In the genomic region with DNA sequence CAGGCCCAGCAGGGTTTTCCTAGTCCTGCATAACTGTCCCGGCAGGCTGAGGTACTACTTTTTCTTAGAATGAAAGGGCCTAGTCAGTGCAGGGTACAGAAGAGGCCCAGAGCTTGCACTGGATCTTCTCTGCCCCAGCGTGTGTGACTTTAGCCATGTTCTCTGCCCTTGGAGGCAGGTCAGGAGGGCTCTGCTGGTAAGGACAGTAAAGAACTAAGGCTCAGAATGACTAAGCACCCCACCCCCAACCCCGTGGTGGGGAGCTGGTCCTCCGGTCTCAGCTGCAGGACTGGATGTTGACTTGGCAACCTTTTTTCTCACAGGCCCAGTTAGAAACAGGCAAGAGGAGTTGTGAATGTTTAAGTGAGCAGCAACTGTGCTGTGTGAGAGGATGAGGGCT, we compare ENCODE assay signal across 26 mouse cellular contexts. TPM values are rescaled to one million over a fixed set of nuclear protein-coding genes. Genes with fewer than 3 reads are reported as not detected.
A peak's percentile ranks its signal among the peaks of the same experiment; 100 is the strongest.
DNase-seq lines count a peak whose midpoint lies in the region; ATAC-seq and TF ChIP-seq lines count a peak whose summit lies in the region.
"Had no signal": no experiment of that assay in that cellular context is flagged by ENCODE, and none has a peak within 500 bp of the region (broad histone marks: within the 10 kb centered on the region; RNA-seq: fewer than 3 reads in every experiment).

No protein-coding gene starts in this region.

- H3K27me3 ChIP-seq in forebrain, embryonic 10.5 days (ENCODE audit: poor library complexity, severe bottlenecking): peaks cover 11% of the 10 kb centered on the region; the same call in 1 of the 2 replicates
- no peaks in the 10 kb centered on the region for H3K27me3 ChIP-seq in forebrain, embryonic 13.5 days
- H3K27me3 ChIP-seq in heart, embryonic 15.5 days: peaks cover 8% of the 10 kb centered on the region; the same call in 1 of the 2 replicates
- H3K27me3 ChIP-seq in E14TG2a.4 (ENCODE audit: insufficient read depth, low read length): no peaks in the 10 kb centered on the region
- peaks cover 9% of the 10 kb centered on the region; the same call in 1 of the 2 replicates for H3K27me3 ChIP-seq in embryonic facial prominence, embryonic 13.5 days

- H3K27ac ChIP-seq in forebrain, embryonic 10.5 days: peak overlapping the region; percentile 56; the same call in 1 of the 2 replicates
- H3K27ac ChIP-seq in forebrain, embryonic 13.5 days: no peak overlapping the region
- no peak overlapping the region for H3K27ac ChIP-seq in heart, embryonic 15.5 days
- no peak overlapping the region for H3K27ac ChIP-seq in embryonic facial prominence, embryonic 13.5 days
- H3K27ac ChIP-seq: limb, embryonic 13.5 days; liver, embryonic 12.5 days had no signal

- no peaks in the 10 kb centered on the region for H3K36me3 ChIP-seq in forebrain, embryonic 10.5 days (replicated peaks)
- no peaks in the 10 kb centered on the region for H3K36me3 ChIP-seq in forebrain, embryonic 13.5 days (ENCODE audit: poor library complexity, severe bottlenecking)
- H3K36me3 ChIP-seq in heart, embryonic 15.5 days: no peaks in the 10 kb centered on the region
- H3K36me3 ChIP-seq in E14TG2a.4 (ENCODE audit: insufficient read depth, low read length): peaks cover 99% of the 10 kb centered on the region
- no peaks in the 10 kb centered on the region for H3K36me3 ChIP-seq in embryonic facial prominence, embryonic 13.5 days
- H3K36me3 ChIP-seq: limb, embryonic 13.5 days; liver, embryonic 12.5 days had no signal

- ATAC-seq in forebrain, embryonic 13.5 days: no peak
- no peak for ATAC-seq in heart, embryonic 15.5 days (replicated peaks; ENCODE audit: insufficient number of reproducible peaks, insufficient read depth, low FRiP score, low read depth)
- 0 out of 2 replicates have a peak, but pooled peaks have one; percentile 32 for ATAC-seq in embryonic facial prominence, embryonic 13.5 days (ENCODE audit: insufficient number of reproducible peaks, insufficient read depth, low FRiP score, low TSS enrichment, low read depth)
- ATAC-seq: forebrain, embryonic 14.5 days; hindbrain, embryonic 16.5 days; intestine, embryonic 16.5 days; liver, embryonic 12.5 days had no signal

- H3K9ac ChIP-seq in forebrain, embryonic 13.5 days: no peak overlapping the region
- no peak overlapping the region for H3K9ac ChIP-seq in heart, embryonic 15.5 days
- no peak overlapping the region for H3K9ac ChIP-seq in embryonic facial prominence, embryonic 13.5 days
- H3K9ac ChIP-seq: limb, embryonic 13.5 days; liver, embryonic 12.5 days had no signal

- H3K9me3 ChIP-seq in forebrain, embryonic 10.5 days: no peaks in the 10 kb centered on the region
- no peaks in the 10 kb centered on the region for H3K9me3 ChIP-seq in forebrain, embryonic 13.5 days (replicated peaks)
- H3K9me3 ChIP-seq in heart, embryonic 15.5 days (replicated peaks): no peaks in the 10 kb centered on the region
- H3K9me3 ChIP-seq in E14TG2a.4 (ENCODE audit: low read length): no peaks in the 10 kb centered on the region
- no peaks in the 10 kb centered on the region for H3K9me3 ChIP-seq in embryonic facial prominence, embryonic 13.5 days
- H3K9me3 ChIP-seq: limb, embryonic 13.5 days; liver, embryonic 12.5 days had no signal

- peaks cover 20% of the 10 kb centered on the region for H3K4me1 ChIP-seq in forebrain, embryonic 10.5 days
- peaks cover 7% of the 10 kb centered on the region for H3K4me1 ChIP-seq in forebrain, embryonic 13.5 days
- no peaks in the 10 kb centered on the region for H3K4me1 ChIP-seq in heart, embryonic 15.5 days (replicated peaks)
- peaks cover 45% of the 10 kb centered on the region for H3K4me1 ChIP-seq in E14TG2a.4 (replicated peaks; ENCODE audit: low read depth, low read length)
- no peaks in the 10 kb centered on the region for H3K4me1 ChIP-seq in embryonic facial prominence, embryonic 13.5 days
- no peaks in the 10 kb centered on the region for H3K4me1 ChIP-seq in lung, adult 2 months (ENCODE audit: control insufficient read depth, insufficient read depth, low read length)
- H3K4me1 ChIP-seq: limb, embryonic 13.5 days; liver, embryonic 12.5 days had no signal

- no peak for DNase-seq in forebrain, embryonic 10.5 days (ENCODE audit: extremely low spot score, low spot score)
- no peak for DNase-seq in heart, postnatal 4 days
- DNase-seq in lung, adult 2 months: no peak
- no peak for DNase-seq in gastrocnemius, postnatal 4 days (ENCODE audit: low spot score in 2 of 2)
- DNase-seq: adrenal gland, postnatal 36 days; cerebellum, adult 9-10 months; heart, postnatal 14 days; kidney, adult 9 months; layer of hippocampus, adult 9-11 months; lung, adult 18-20 months; lung, postnatal 14 days; right cerebral cortex, postnatal 14 days; thymus, postnatal 14 days had no signal

- H3K4me2 ChIP-seq in forebrain, embryonic 13.5 days: no peak overlapping the region
- peak overlapping the region; percentile 43; the same call in 1 of the 2 replicates for H3K4me2 ChIP-seq in heart, embryonic 15.5 days
- H3K4me2 ChIP-seq in embryonic facial prominence, embryonic 13.5 days: no peak overlapping the region
- H3K4me2 ChIP-seq: limb, embryonic 13.5 days; liver, embryonic 12.5 days; midbrain, embryonic 11.5 days had no signal

- H3K4me3 ChIP-seq in forebrain, embryonic 10.5 days: no peak overlapping the region
- H3K4me3 ChIP-seq in forebrain, embryonic 13.5 days: no peak overlapping the region
- no peak overlapping the region for H3K4me3 ChIP-seq in heart, embryonic 15.5 days
- H3K4me3 ChIP-seq in E14TG2a.4 (replicated peaks; ENCODE audit: low read length): peak overlapping the region; percentile 73
- no peak overlapping the region for H3K4me3 ChIP-seq in embryonic facial prominence, embryonic 13.5 days
- H3K4me3 ChIP-seq in lung, adult 2 months (replicated peaks; ENCODE audit: extremely low read depth, low read depth, low read length): no peak overlapping the region
- H3K4me3 ChIP-seq: erythroblast, embryonic 14.5 days; limb, embryonic 13.5 days; liver, embryonic 12.5 days had no signal

- TF ChIP-seq CTCF in E14TG2a.4 (conservative IDR thresholded peaks at IDR 0.05; ENCODE audit: low read length): no peak
- no peak for TF ChIP-seq CTCF in lung, adult 2 months (IDR thresholded peaks at IDR 0.05; ENCODE audit: insufficient read depth, low read length)

- no peak for TF ChIP-seq POLR2A in lung, adult 2 months (IDR thresholded peaks at IDR 0.05; ENCODE audit: borderline replicate concordance, extremely low read depth, low read depth, low read length)

- WGBS in forebrain, embryonic 10.5 days: 9% methylated on average over 4 of the region's 4 CpGs
- 18% methylated on average over 4 of the region's 4 CpGs for WGBS in forebrain, embryonic 13.5 days
- WGBS in heart, embryonic 15.5 days: 19% methylated on average over 4 of the region's 4 CpGs
- WGBS in embryonic facial prominence, embryonic 13.5 days: 23% methylated on average over 4 of the region's 4 CpGs
- 35% methylated on average over 4 of the region's 4 CpGs for WGBS in lung, adult 2 months

RNA-seq across cellular contexts. Expression of gene Ildr1, which starts 29.0 kb away (rescaled TPM):
- polyA plus RNA-seq in forebrain, embryonic 10.5 days (2016; fragmentation: Nextera tagmentation; extraction: Ambion mirVana): 0.37 and 0.97 TPM in 2 replicates
- not detected in 2 replicates for polyA plus RNA-seq in forebrain, embryonic 13.5 days (2015; fragmentation: Nextera tagmentation; extraction: Ambion mirVana)
- 0.34 and 0.99 TPM in 2 replicates for polyA plus RNA-seq in heart, embryonic 15.5 days (2015; fragmentation: Nextera tagmentation; extraction: Ambion mirVana)
- not detected for total RNA-seq in heart, postnatal 4 days (2021)
- polyA plus RNA-seq in embryonic facial prominence, embryonic 13.5 days (2015; fragmentation: Nextera tagmentation; extraction: Ambion mirVana): 2.7 and 3.8 TPM in 2 replicates
- 14.8 and 14.9 TPM in 2 replicates for polyA plus RNA-seq in lung, adult 2 months (2012; rRNA removed)
- not detected for total RNA-seq in gastrocnemius, postnatal 4 days (2021)
- total RNA-seq: adrenal gland, adult 18-20 months; adrenal gland, postnatal 36 days; granulocyte monocyte progenitor cell, adult 5-6 weeks had no signal
- polyA plus RNA-seq: erythroblast, embryonic 14.5 days; forebrain, embryonic 14.5 days had no signal

RNA-seq across cellular contexts. Expression of gene Cd86, which starts 56.9 kb away (rescaled TPM):
- polyA plus RNA-seq in forebrain, embryonic 10.5 days (2016; fragmentation: Nextera tagmentation; extraction: Ambion mirVana): 0.49 and 0.56 TPM in 2 replicates
- 0.77 and 0.85 TPM in 2 replicates for polyA plus RNA-seq in forebrain, embryonic 13.5 days (2015; fragmentation: Nextera tagmentation; extraction: Ambion mirVana)
- polyA plus RNA-seq in heart, embryonic 15.5 days (2015; fragmentation: Nextera tagmentation; extraction: Ambion mirVana): 1.5 and 2.8 TPM in 2 replicates
- under 1 TPM; 0.62 to 0.65 TPM for total RNA-seq in heart, postnatal 4 days (2021)
- 1.4 and 2.5 TPM in 2 replicates for polyA plus RNA-seq in embryonic facial prominence, embryonic 13.5 days (2015; fragmentation: Nextera tagmentation; extraction: Ambion mirVana)
- polyA plus RNA-seq in lung, adult 2 months (2012; rRNA removed): 1.8 and 2.8 TPM in 2 replicates
- total RNA-seq in gastrocnemius, postnatal 4 days (2021): 1 to 10 TPM; 1.9 to 2.3 TPM
- polyA plus RNA-seq: erythroblast, embryonic 14.5 days had no signal
